Mouse (Mus musculus): ENCODE results near the gene Mrpl49. TPM values are rescaled to one million over a fixed set of nuclear protein-coding genes. Genes with fewer than 3 reads are reported as not detected.
A peak's percentile ranks its signal among the peaks of the same experiment; 100 is the strongest.

The Mrpl49 gene
- polyA plus RNA-seq, 1 experiment from 2014 or later = 64.4 TPM

Small RNA genes within 50 kb of the gene (microRNA-seq; reads per million reads assigned to microRNA genes)
- 3.1 reads per million, percentile 13 among the genes with 10 or more reads in this experiment for gene Mir6988

Other genes starting within 250 kb of the Mrpl49 start
- 17.6 and 18.0 TPM in 2 replicates for gene Frmd8, start 182.5 kb downstream of the Mrpl49 start, polyA plus RNA-seq (2015; fragmentation: Nextera tagmentation; extraction: Ambion mirVana)
- gene Slc25a45, start 180.0 kb downstream of the Mrpl49 start, polyA plus RNA-seq (2015; fragmentation: Nextera tagmentation; extraction: Ambion mirVana) = 2.6 TPM in 2 replicates
- gene Tigd3, start 163.6 kb downstream of the Mrpl49 start, polyA plus RNA-seq (2015; fragmentation: Nextera tagmentation; extraction: Ambion mirVana) = 10.7 and 11.7 TPM in 2 replicates
- gene Dpf2, start 144.8 kb downstream of the Mrpl49 start, polyA plus RNA-seq (2015; fragmentation: Nextera tagmentation; extraction: Ambion mirVana) = 111 and 113 TPM in 2 replicates
- 19.0 and 20.3 TPM in 2 replicates for gene Cdc42ep2, start 133.0 kb downstream of the Mrpl49 start, polyA plus RNA-seq (2015; fragmentation: Nextera tagmentation; extraction: Ambion mirVana)
- 26.7 and 28.1 TPM in 2 replicates for gene Pola2, start 93.6 kb downstream of the Mrpl49 start, polyA plus RNA-seq (2015; fragmentation: Nextera tagmentation; extraction: Ambion mirVana)
- gene Slc22a20, start 71.6 kb downstream of the Mrpl49 start, polyA plus RNA-seq (2015; fragmentation: Nextera tagmentation; extraction: Ambion mirVana) = not detected in 2 replicates
- 4.8 and 5.8 TPM in 2 replicates for gene Capn1, start 41.9 kb downstream of the Mrpl49 start, polyA plus RNA-seq (2015; fragmentation: Nextera tagmentation; extraction: Ambion mirVana)
- 32.9 and 39.8 TPM in 2 replicates for gene Syvn1, start 11.2 kb downstream of the Mrpl49 start, polyA plus RNA-seq (2015; fragmentation: Nextera tagmentation; extraction: Ambion mirVana)
- 503 and 507 TPM in 2 replicates for gene Fau, start 59 bp upstream of the Mrpl49 start, polyA plus RNA-seq (2015; fragmentation: Nextera tagmentation; extraction: Ambion mirVana)
- gene Znhit2, start 3.4 kb upstream of the Mrpl49 start, polyA plus RNA-seq (2015; fragmentation: Nextera tagmentation; extraction: Ambion mirVana) = 33.0 and 34.8 TPM in 2 replicates
- gene Tm7sf2, start 10.6 kb upstream of the Mrpl49 start, polyA plus RNA-seq (2015; fragmentation: Nextera tagmentation; extraction: Ambion mirVana) = 58.6 and 60.1 TPM in 2 replicates
- 84.8 and 94.0 TPM in 2 replicates for gene Vps51, start 19.4 kb upstream of the Mrpl49 start, polyA plus RNA-seq (2015; fragmentation: Nextera tagmentation; extraction: Ambion mirVana)
- not detected in 2 replicates for gene Tmem262, start 22.2 kb upstream of the Mrpl49 start, polyA plus RNA-seq (2015; fragmentation: Nextera tagmentation; extraction: Ambion mirVana)
- 1.3 and 1.4 TPM in 2 replicates for gene Gm28374, start 24.5 kb upstream of the Mrpl49 start, polyA plus RNA-seq (2015; fragmentation: Nextera tagmentation; extraction: Ambion mirVana)
- 79.3 and 82.0 TPM in 2 replicates for gene Zfpl1, start 27.2 kb upstream of the Mrpl49 start, polyA plus RNA-seq (2015; fragmentation: Nextera tagmentation; extraction: Ambion mirVana)
- gene Cdca5, start 27.2 kb upstream of the Mrpl49 start, polyA plus RNA-seq (2015; fragmentation: Nextera tagmentation; extraction: Ambion mirVana) = 8.4 and 9.6 TPM in 2 replicates
- gene AC131692.1, start 36.6 kb upstream of the Mrpl49 start, polyA plus RNA-seq (2015; fragmentation: Nextera tagmentation; extraction: Ambion mirVana) = not detected in 2 replicates
- 0.54 and 0.60 TPM in 2 replicates for gene Naaladl1, start 48.0 kb upstream of the Mrpl49 start, polyA plus RNA-seq (2015; fragmentation: Nextera tagmentation; extraction: Ambion mirVana)
- 50.2 and 57.5 TPM in 2 replicates for gene Sac3d1, start 60.9 kb upstream of the Mrpl49 start, polyA plus RNA-seq (2015; fragmentation: Nextera tagmentation; extraction: Ambion mirVana)
- 61.7 and 65.4 TPM in 2 replicates for gene Snx15, start 70.5 kb upstream of the Mrpl49 start, polyA plus RNA-seq (2015; fragmentation: Nextera tagmentation; extraction: Ambion mirVana)
- gene Batf2, start 83.2 kb upstream of the Mrpl49 start, polyA plus RNA-seq (2015; fragmentation: Nextera tagmentation; extraction: Ambion mirVana) = not detected in 2 replicates
- 141 and 147 TPM in 2 replicates for gene Arl2, start 83.8 kb upstream of the Mrpl49 start, polyA plus RNA-seq (2015; fragmentation: Nextera tagmentation; extraction: Ambion mirVana)
- gene Majin, start 126.6 kb upstream of the Mrpl49 start, polyA plus RNA-seq (2015; fragmentation: Nextera tagmentation; extraction: Ambion mirVana) = not detected in 2 replicates
- 0.56 TPM in 1 of 2 replicates, not detected in the other for gene Gpha2, start 168.6 kb upstream of the Mrpl49 start, polyA plus RNA-seq (2015; fragmentation: Nextera tagmentation; extraction: Ambion mirVana)
- 134 and 162 TPM in 2 replicates for gene Ppp2r5b, start 178.1 kb upstream of the Mrpl49 start, polyA plus RNA-seq (2015; fragmentation: Nextera tagmentation; extraction: Ambion mirVana)
- 13.3 and 16.1 TPM in 2 replicates for gene Atg2a, start 183.9 kb upstream of the Mrpl49 start, polyA plus RNA-seq (2015; fragmentation: Nextera tagmentation; extraction: Ambion mirVana)
- gene Ehd1, start 218.9 kb upstream of the Mrpl49 start, polyA plus RNA-seq (2015; fragmentation: Nextera tagmentation; extraction: Ambion mirVana) = 92.5 and 103 TPM in 2 replicates
- gene Cdc42bpg, start 248.7 kb upstream of the Mrpl49 start, polyA plus RNA-seq (2015; fragmentation: Nextera tagmentation; extraction: Ambion mirVana) = 0.36 and 0.38 TPM in 2 replicates

All from hindbrain, embryonic 15.5 days (tissue).